Comparison of ENCODE assay signal across 9 mouse cellular contexts in genomic region chr2:152764172-152765044, GRCm38 (mm10). TPM values are rescaled to one million over a fixed set of nuclear protein-coding genes. Genes with fewer than 3 reads are reported as not detected.
DNase-seq lines count a peak whose midpoint lies in the region; ATAC-seq and TF ChIP-seq lines count a peak whose summit lies in the region.
"Had no signal": no experiment of that assay in that cellular context is flagged by ENCODE, and none has a peak within 500 bp of the region (broad histone marks: within the 10 kb centered on the region; RNA-seq: fewer than 3 reads in every experiment).

No protein-coding gene starts in this region.

- 0 out of 2 replicates have a peak, but pooled peaks have one; percentile 9 for ATAC-seq in kidney, embryonic 15.5 days (replicated peaks; ENCODE audit: low FRiP score)
- peak; percentile 50; the same call in 1 of the 2 replicates for ATAC-seq in forebrain, embryonic 11.5 days (replicated peaks; ENCODE audit: low FRiP score)
- ATAC-seq in limb, embryonic 11.5 days (ENCODE audit: insufficient number of reproducible peaks, low FRiP score, low TSS enrichment, low read depth): no peak
- peak; percentile 51; the same call in 1 of the 2 replicates for ATAC-seq in neural tube, embryonic 13.5 days (ENCODE audit: low read depth)

- H3K4me3 ChIP-seq in kidney, embryonic 15.5 days (replicated peaks): peak overlapping the region; percentile 15
- H3K4me3 ChIP-seq in kidney, adult 2 months (ENCODE audit: insufficient read depth, low read depth, low read length): no peak overlapping the region
- 0 out of 2 replicates have a peak overlapping the region, but pooled peaks have one; percentile 3 for H3K4me3 ChIP-seq in forebrain, embryonic 11.5 days (ENCODE audit: low read depth, low read length)
- H3K4me3 ChIP-seq in limb, embryonic 11.5 days (ENCODE audit: low read depth, low read length): no peak overlapping the region
- no peak overlapping the region for H3K4me3 ChIP-seq in neural tube, embryonic 13.5 days

- H3K4me2 ChIP-seq in kidney, embryonic 15.5 days: peak overlapping the region; percentile 48
- H3K4me2 ChIP-seq in forebrain, embryonic 11.5 days (ENCODE audit: low read depth, low read length, severe bottlenecking): peak overlapping the region; percentile 43
- no peak overlapping the region for H3K4me2 ChIP-seq in limb, embryonic 11.5 days (ENCODE audit: low read depth, severe bottlenecking)
- H3K4me2 ChIP-seq in neural tube, embryonic 13.5 days: peak overlapping the region; percentile 40

- no peaks in the 10 kb centered on the region for H3K9me3 ChIP-seq in kidney, embryonic 15.5 days (replicated peaks)
- no peaks in the 10 kb centered on the region for H3K9me3 ChIP-seq in forebrain, embryonic 11.5 days (ENCODE audit: control insufficient read depth, low read length)
- no peaks in the 10 kb centered on the region for H3K9me3 ChIP-seq in limb, embryonic 11.5 days (ENCODE audit: control insufficient read depth, low read length)
- no peaks in the 10 kb centered on the region for H3K9me3 ChIP-seq in neural tube, embryonic 13.5 days

- peaks cover 41% of the 10 kb centered on the region for H3K4me1 ChIP-seq in kidney, embryonic 15.5 days
- peaks cover 6% of the 10 kb centered on the region; the same call in 1 of the 2 replicates for H3K4me1 ChIP-seq in kidney, adult 2 months (ENCODE audit: control insufficient read depth, insufficient read depth, low read length)
- H3K4me1 ChIP-seq in forebrain, embryonic 11.5 days (replicated peaks; ENCODE audit: control insufficient read depth, insufficient read depth, low read length): peaks cover 6% of the 10 kb centered on the region; the same call in 1 of the 2 replicates
- H3K4me1 ChIP-seq in limb, embryonic 11.5 days (ENCODE audit: control insufficient read depth, insufficient read depth, low read length): peaks cover 17% of the 10 kb centered on the region; the same call in 1 of the 2 replicates
- peaks cover 24% of the 10 kb centered on the region for H3K4me1 ChIP-seq in neural tube, embryonic 13.5 days (replicated peaks)

- DNase-seq in kidney, adult 2 months: no peak
- DNase-seq in forebrain, embryonic 11.5 days (ENCODE audit: low spot score): peak; percentile 67
- DNase-seq in limb, embryonic 11.5 days (ENCODE audit: low spot score): no peak
- no peak for DNase-seq in adrenal gland, adult 18-20 months (ENCODE audit: low spot score in 2 of 2)
- DNase-seq in left cerebral cortex, adult 11 months (ENCODE audit: low spot score): no peak
- DNase-seq in left cerebral cortex, adult 18-20 months (ENCODE audit: low spot score in 2 of 2): no peak

- H3K9ac ChIP-seq in kidney, embryonic 15.5 days: peak overlapping the region; percentile 35
- H3K9ac ChIP-seq in forebrain, embryonic 11.5 days (ENCODE audit: low read length): peak overlapping the region; percentile 27; the same call in 1 of the 2 replicates
- H3K9ac ChIP-seq in limb, embryonic 11.5 days (ENCODE audit: low read length): 0 out of 2 replicates have a peak overlapping the region, but pooled peaks have one; percentile 3
- H3K9ac ChIP-seq in neural tube, embryonic 13.5 days: peak overlapping the region; percentile 57

- no peaks in the 10 kb centered on the region for H3K36me3 ChIP-seq in kidney, embryonic 15.5 days
- no peaks in the 10 kb centered on the region for H3K36me3 ChIP-seq in kidney, adult 2 months (ENCODE audit: control insufficient read depth, insufficient read depth, low read length)
- H3K36me3 ChIP-seq in forebrain, embryonic 11.5 days (ENCODE audit: control insufficient read depth, insufficient read depth, low read length): no peaks in the 10 kb centered on the region
- H3K36me3 ChIP-seq in limb, embryonic 11.5 days (ENCODE audit: control insufficient read depth, insufficient read depth, low read length): no peaks in the 10 kb centered on the region
- H3K36me3 ChIP-seq in neural tube, embryonic 13.5 days: no peaks in the 10 kb centered on the region

- no peak for TF ChIP-seq CTCF in kidney, adult 2 months (conservative IDR thresholded peaks at IDR 0.05; ENCODE audit: insufficient read depth, insufficient read length, low read depth, low read length)

- H3K27ac ChIP-seq in kidney, embryonic 15.5 days: peak overlapping the region; percentile 56
- no peak overlapping the region for H3K27ac ChIP-seq in kidney, adult 2 months (ENCODE audit: insufficient read depth, low read depth, low read length)
- H3K27ac ChIP-seq in forebrain, embryonic 11.5 days (ENCODE audit: low read depth, low read length): peak overlapping the region; percentile 18; the same call in 1 of the 2 replicates
- no peak overlapping the region for H3K27ac ChIP-seq in limb, embryonic 11.5 days (replicated peaks; ENCODE audit: low read depth, low read length)
- H3K27ac ChIP-seq in neural tube, embryonic 13.5 days (replicated peaks): 0 out of 2 replicates have a peak overlapping the region, but pooled peaks have one; percentile 7

- no peak for TF ChIP-seq POLR2A in kidney, adult 2 months (IDR thresholded peaks at IDR 0.05; ENCODE audit: low read depth, low read length)

- no peaks in the 10 kb centered on the region for H3K27me3 ChIP-seq in kidney, embryonic 15.5 days
- no peaks in the 10 kb centered on the region for H3K27me3 ChIP-seq in kidney, adult 2 months (replicated peaks; ENCODE audit: control insufficient read depth, insufficient read depth, low read length)
- H3K27me3 ChIP-seq in forebrain, embryonic 11.5 days (ENCODE audit: control insufficient read depth, insufficient read depth, low read length): no peaks in the 10 kb centered on the region
- H3K27me3 ChIP-seq in limb, embryonic 11.5 days (ENCODE audit: control insufficient read depth, insufficient read depth, low read length): no peaks in the 10 kb centered on the region
- H3K27me3 ChIP-seq in neural tube, embryonic 13.5 days: no peaks in the 10 kb centered on the region

- 8% methylated on average over 14 of the region's 14 CpGs for WGBS in kidney, embryonic 15.5 days
- 35% methylated on average over 14 of the region's 14 CpGs for WGBS in kidney, adult 2 months
- WGBS in forebrain, embryonic 11.5 days: 2% methylated on average over 14 of the region's 14 CpGs
- whole genome bisulfite sequencing in limb, embryonic 11.5 days: 15% methylated on average over 14 of the region's 14 CpGs
- 2% methylated on average over 14 of the region's 14 CpGs for WGBS in neural tube, embryonic 13.5 days

RNA-seq across cellular contexts. Expression of gene Cox4i2, which starts 10.4 kb away (rescaled TPM):
- polyA plus RNA-seq in kidney, embryonic 15.5 days (2015; fragmentation: Nextera tagmentation; extraction: Ambion mirVana): 16.4 and 20.9 TPM in 2 replicates
- polyA plus RNA-seq in kidney, adult 2 months (2012; rRNA removed): 2.9 and 3.1 TPM in 2 replicates
- polyA plus RNA-seq in forebrain, embryonic 11.5 days (2014; fragmentation: Nextera tagmentation; extraction: Ambion mirVana): 4.6 and 5.5 TPM in 2 replicates
- polyA plus RNA-seq in limb, embryonic 11.5 days (2014; fragmentation: Nextera tagmentation; extraction: Ambion mirVana): 18.5 and 22.3 TPM in 2 replicates
- 4.5 and 4.7 TPM in 2 replicates for polyA plus RNA-seq in neural tube, embryonic 13.5 days (2015; fragmentation: Nextera tagmentation; extraction: Ambion mirVana)
- 1 to 10 TPM; 2.5 to 3.8 TPM for total RNA-seq in adrenal gland, adult 18-20 months (2021)
- 1 to 10 TPM; 2.7 to 2.8 TPM for total RNA-seq in left cerebral cortex, adult 18-20 months (2021)
- total RNA-seq: neutrophil, adult 5-6 weeks had no signal

RNA-seq across cellular contexts. Expression of gene Id1, which starts 28.4 kb away (rescaled TPM):
- polyA plus RNA-seq in kidney, embryonic 15.5 days (2015; fragmentation: Nextera tagmentation; extraction: Ambion mirVana): 133 and 143 TPM in 2 replicates
- polyA plus RNA-seq in kidney, adult 2 months (2012; rRNA removed): 156 and 235 TPM in 2 replicates
- polyA plus RNA-seq in forebrain, embryonic 11.5 days (2014; fragmentation: Nextera tagmentation; extraction: Ambion mirVana): 51.1 and 53.1 TPM in 2 replicates
- 221 and 248 TPM in 2 replicates for polyA plus RNA-seq in limb, embryonic 11.5 days (2014; fragmentation: Nextera tagmentation; extraction: Ambion mirVana)
- polyA plus RNA-seq in neural tube, embryonic 13.5 days (2015; fragmentation: Nextera tagmentation; extraction: Ambion mirVana): 63.6 and 68.2 TPM in 2 replicates
- 10 to 100 TPM; 51.8 to 93.4 TPM for total RNA-seq in adrenal gland, adult 18-20 months (2021)
- 10 to 100 TPM; 20.6 to 27.2 TPM for total RNA-seq in left cerebral cortex, adult 18-20 months (2021)

Comparison
In these comparisons a context has a peak if more than half of its experiments do, and no peak if none do; other contexts are left out.
1. H3K27ac ChIP-seq: peak in kidney, embryonic 15.5 days (single experiment), forebrain, embryonic 11.5 days (single experiment) and neural tube, embryonic 13.5 days (single experiment); none in kidney, adult 2 months (single experiment) and limb, embryonic 11.5 days (single experiment).
2. H3K4me3 ChIP-seq: peak in kidney, embryonic 15.5 days (single experiment) and forebrain, embryonic 11.5 days (single experiment); none in kidney, adult 2 months (single experiment), limb, embryonic 11.5 days (single experiment) and neural tube, embryonic 13.5 days (single experiment).
3. H3K9ac ChIP-seq: peak in every context shown above with its lines; median percentile 57 in neural tube, embryonic 13.5 days; 35 in kidney, embryonic 15.5 days; 27 in forebrain, embryonic 11.5 days; 3 in limb, embryonic 11.5 days.